Mouse (Mus musculus) liver, adult 2 months (tissue): ENCODE measurements around the gene Tecpr2. TPM values are rescaled to one million over a fixed set of nuclear protein-coding genes. Genes with fewer than 3 reads are reported as not detected.

Source experiments
- DNase-seq: peaks from one replicate; pipeline ENCODE4 v3.0.0-alpha.2; 2011; ENCODE audit warnings: low read depth, low spot score; ENCODE audit errors: extremely low read depth
- H3K27ac ChIP-seq: fragments of 200-500 bp; replicated peaks from 2 replicates; pipeline ENCODE4 v1.5.1; 2012; ENCODE audit warnings: low read depth, mild to moderate bottlenecking, control low read depth, inconsistent platforms, low read length; ENCODE audit not compliant: insufficient read depth
- H3K27me3 ChIP-seq: fragments of 200-500 bp; 2 replicates; pipeline ENCODE4 v1.6.1; 2012; ENCODE audit warnings: mild to moderate bottlenecking, moderate library complexity, low read length, inconsistent platforms; ENCODE audit not compliant: control insufficient read depth, insufficient read depth
- H3K36me3 ChIP-seq: fragments of 200-500 bp; 2 replicates; pipeline ENCODE4 v1.6.1; 2012; ENCODE audit warnings: low read length, inconsistent platforms; ENCODE audit not compliant: control insufficient read depth, insufficient read depth
- H3K4me1 ChIP-seq: fragments of 200-500 bp; 2 replicates; pipeline ENCODE4 v1.6.1; 2011; ENCODE audit warnings: low read length; ENCODE audit not compliant: control insufficient read depth, insufficient read depth
- H3K4me3 ChIP-seq: fragments of 200-500 bp; 2 replicates; pipeline ENCODE4 v1.5.1; 2011; ENCODE audit warnings: low read depth, mild to moderate bottlenecking, control low read depth, low read length, moderate library complexity; ENCODE audit not compliant: insufficient read depth
- H3K79me2 ChIP-seq: fragments of 200-500 bp; 2 replicates; pipeline ENCODE4 v1.6.1; 2012; ENCODE audit warnings: inconsistent platforms, mild to moderate bottlenecking, low read length, moderate library complexity; ENCODE audit not compliant: control insufficient read depth, insufficient read depth
- H3K9ac ChIP-seq: fragments of 200-500 bp; 2 replicates; pipeline ENCODE4 v1.6.1; 2012; ENCODE audit warnings: low read depth, mild to moderate bottlenecking, control low read depth, inconsistent platforms, low read length
- CTCF ChIP-seq: fragments of 200-500 bp; IDR thresholded peaks from 2 replicates; pipeline ENCODE4 v1.5.1; 2011; ENCODE audit warnings: low read depth, low read length, control low read depth
- POLR2A ChIP-seq: fragments of 200-500 bp; IDR thresholded peaks from 2 replicates; pipeline ENCODE4 v1.6.1; 2011; ENCODE audit warnings: low read length, control low read depth; ENCODE audit not compliant: insufficient read depth; ENCODE audit errors: extremely low read depth
- WGBS: fragments of 180-500 bp; shearing (Covaris S2); methylation state at CpG from one replicate; pipeline ENCODE4 v1.1.7; 2018; 5-methylcytosine and 5-hydroxymethylcytosine counted together
- polyA plus RNA-seq: library from polyadenylated mRNA; depleted of rRNA; stranded (reverse); fragments of >200 nt; gene quantifications from 2 replicates; pipeline ENCODE4 v1.2.3, GENCODE M21; 2012
- total RNA-seq: library from RNA; depleted of rRNA; stranded (reverse); fragments of >200 nt; gene quantifications from 2 replicates; pipeline ENCODE4 v1.2.3, GENCODE M21; 2014

Gene Tecpr2
- total and polyA plus RNA-seq, 2 experiments, result 2.5 to 3.8 TPM

- no peaks in the 10 kb centered on the region; the same call in 1 of the 2 replicates for H3K4me1 ChIP-seq
- H3K4me3 ChIP-seq, result no peak overlapping the region
- H3K9ac ChIP-seq, result no peak overlapping the region
- DNase-seq, result no peak
- no peaks in the 10 kb centered on the region for H3K27me3 ChIP-seq
- no peak overlapping the region for H3K27ac ChIP-seq
- TF ChIP-seq CTCF (no peak), POLR2A (no peak)
- no peaks in the 10 kb centered on the region for H3K36me3 ChIP-seq
- H3K79me2 ChIP-seq, result no peaks in the 10 kb centered on the region
- 71% methylated on average over 11 of the region's 11 CpGs for WGBS
These were observed 119.7 kb downstream of the Tecpr2 start for GRCm38 (mm10) chr12:111008500-111009490.

DNA sequence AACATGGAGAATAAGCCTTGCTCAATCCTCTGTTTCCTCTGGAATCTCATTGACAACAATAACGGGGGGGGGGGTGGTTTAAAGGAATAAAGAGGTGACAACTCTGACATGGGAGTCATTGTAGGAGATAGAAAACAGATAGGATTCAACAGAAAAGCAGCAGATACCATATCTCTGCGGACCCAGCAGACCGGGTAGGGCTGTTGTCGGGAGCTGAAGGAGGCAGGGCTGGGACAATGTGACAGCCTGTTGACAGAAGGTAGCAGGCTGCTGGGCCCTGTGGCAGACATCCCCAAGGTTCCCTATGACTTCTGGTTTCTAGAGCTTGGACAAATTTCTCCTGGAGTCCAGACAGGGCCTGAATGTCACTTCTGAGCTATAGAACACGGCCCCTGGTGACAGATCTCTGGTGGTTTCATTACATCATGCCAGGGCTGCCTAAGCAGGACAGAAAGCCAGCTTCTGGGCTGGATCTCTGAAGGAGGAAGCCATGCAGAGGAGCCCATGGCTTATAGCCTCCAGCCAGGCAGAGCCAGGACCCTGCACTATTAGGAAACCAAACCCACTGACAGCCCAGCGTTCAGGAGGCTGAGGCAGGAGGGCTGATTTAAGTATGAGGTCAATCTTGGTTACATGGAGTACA, 120.7 kb downstream of the Tecpr2 start:
- H3K79me2 ChIP-seq, result no peaks in the 10 kb centered on the region
- DNase-seq, result no peak
- no peak overlapping the region for H3K4me3 ChIP-seq
- 85% methylated on average over 6 of the region's 6 CpGs for WGBS
- H3K36me3 ChIP-seq, result no peaks in the 10 kb centered on the region
- no peak overlapping the region for H3K9ac ChIP-seq
- H3K27me3 ChIP-seq, result no peaks in the 10 kb centered on the region
- H3K4me1 ChIP-seq, result no peaks in the 10 kb centered on the region; the same call in 1 of the 2 replicates
- no peak overlapping the region for H3K27ac ChIP-seq
- TF ChIP-seq POLR2A (no peak), CTCF (no peak)

- Histone ChIP-seq H3K4me1 (no peaks in the 10 kb centered on the region), H3K27me3 (no peaks in the 10 kb centered on the region), H3K27ac (no peak overlapping the region), H3K79me2 (no peaks in the 10 kb centered on the region), H3K36me3 (no peaks in the 10 kb centered on the region), H3K9ac (no peak overlapping the region), H3K4me3 (no peak overlapping the region)
- TF ChIP-seq POLR2A (no peak), CTCF (no peak)
- DNase-seq, result no peak
- 86% methylated on average over 3 of the region's 3 CpGs for WGBS
These were observed 127.7 kb downstream of the Tecpr2 start for GRCm38 (mm10) chr12:111016807-111017206.

- no peak overlapping the region for H3K27ac ChIP-seq
- H3K36me3 ChIP-seq, result no peaks in the 10 kb centered on the region
- H3K27me3 ChIP-seq, result no peaks in the 10 kb centered on the region
- no peaks in the 10 kb centered on the region for H3K79me2 ChIP-seq
- WGBS, result 93% methylated on average over 11 of the region's 11 CpGs
- H3K4me3 ChIP-seq, result no peak overlapping the region
- no peak for DNase-seq
- no peak for TF ChIP-seq CTCF
- no peak for TF ChIP-seq POLR2A
- no peak overlapping the region for H3K9ac ChIP-seq
- no peaks in the 10 kb centered on the region for H3K4me1 ChIP-seq
These were observed 129.0 kb downstream of the Tecpr2 start for GRCm38 (mm10) chr12:111018068-111018467.

DNA sequence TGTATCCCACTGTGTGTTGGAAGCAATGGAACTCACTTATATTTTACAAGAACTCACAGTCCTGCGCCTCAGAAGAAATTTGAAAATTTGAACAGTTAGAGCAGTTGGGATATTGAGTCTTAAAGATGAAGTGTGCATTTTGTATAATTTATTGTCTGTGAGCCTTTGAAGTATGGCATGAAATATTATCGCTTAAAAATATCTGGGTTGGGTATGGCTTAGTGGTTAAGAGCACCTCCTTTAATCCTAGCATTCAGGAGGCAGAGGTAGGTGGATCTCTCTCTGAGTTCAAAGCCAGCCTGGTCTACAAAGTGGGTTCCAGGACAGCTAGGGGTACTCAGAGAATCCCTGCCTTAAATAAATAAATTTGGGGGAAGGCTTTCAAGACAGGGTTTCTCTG, 130.0 kb downstream of the Tecpr2 start:
- no peaks in the 10 kb centered on the region for H3K27me3 ChIP-seq
- H3K27ac ChIP-seq, result no peak overlapping the region
- H3K9ac ChIP-seq, result no peak overlapping the region
- H3K79me2 ChIP-seq, result no peaks in the 10 kb centered on the region
- no peaks in the 10 kb centered on the region for H3K4me1 ChIP-seq
- H3K36me3 ChIP-seq, result no peaks in the 10 kb centered on the region
- TF ChIP-seq POLR2A (no peak), CTCF (no peak)
- H3K4me3 ChIP-seq, result no peak overlapping the region
- WGBS, result 93% methylated on average over 2 of the region's 2 CpGs
- DNase-seq, result no peak
